Mouse (Mus musculus) limb, embryonic 13.5 days (tissue): ENCODE measurements around the gene Casq2. TPM values are rescaled to one million over a fixed set of nuclear protein-coding genes. Genes with fewer than 3 reads are reported as not detected.

Source experiments
- ATAC-seq: fragments of 200-750 bp; cut with Nextera tagmentation; 2 replicates; pipeline ENCODE4 v1.8.0; 2017; ENCODE audit warnings: low read depth, moderate number of reproducible peaks, moderate TSS enrichment; ENCODE audit not compliant: low FRiP score
- H3K27ac ChIP-seq: fragments of 300-500 bp; sonication (generic); 2 replicates; pipeline ENCODE4 v1.5.1; 2015; ENCODE audit warnings: inconsistent platforms, mild to moderate bottlenecking, moderate library complexity
- H3K27me3 ChIP-seq: fragments of 300-500 bp; sonication (generic); 2 replicates; pipeline ENCODE4 v1.6.1; 2015; ENCODE audit warnings: mild to moderate bottlenecking, inconsistent platforms
- H3K36me3 ChIP-seq: fragments of 300-500 bp; sonication (generic); 2 replicates; pipeline ENCODE4 v1.6.1; 2015; ENCODE audit warnings: inconsistent platforms, mild to moderate bottlenecking, moderate library complexity
- H3K4me1 ChIP-seq: fragments of 300-500 bp; sonication (generic); 2 replicates; pipeline ENCODE4 v1.6.1; 2015; ENCODE audit warnings: inconsistent platforms
- H3K4me2 ChIP-seq: fragments of 300-500 bp; sonication (generic); replicated peaks from 2 replicates; pipeline ENCODE4 v1.6.1; 2015; ENCODE audit warnings: inconsistent platforms, mild to moderate bottlenecking, moderate library complexity
- H3K4me3 ChIP-seq: fragments of 300-500 bp; sonication (generic); 2 replicates; pipeline ENCODE4 v1.5.1; 2015; ENCODE audit warnings: moderate library complexity, mild to moderate bottlenecking, inconsistent platforms
- H3K9ac ChIP-seq: fragments of 300-500 bp; sonication (generic); 2 replicates; pipeline ENCODE4 v1.6.1; 2015; ENCODE audit warnings: mild to moderate bottlenecking, inconsistent platforms
- H3K9me3 ChIP-seq: fragments of 300-500 bp; sonication (generic); 2 replicates; pipeline ENCODE4 v1.6.1; 2016; ENCODE audit warnings: inconsistent platforms
- WGBS: fragments of 180-500 bp; shearing (Covaris S2); methylation state at CpG from one replicate; pipeline ENCODE4 v1.1.7; 2015; 5-methylcytosine and 5-hydroxymethylcytosine counted together
- polyA plus RNA-seq: library from polyadenylated mRNA; unstranded; fragments of >200 nt; fragmentation: Nextera tagmentation; extraction: Ambion mirVana; gene quantifications from 2 replicates; pipeline ENCODE4 v1.2.1, GENCODE M21; 2015

Gene Casq2
- polyA plus RNA-seq, 1 experiment from 2014 or later, result 38.5 TPM

- 70% methylated on average over 2 of the region's 2 CpGs for WGBS
- Histone ChIP-seq H3K4me3 (no peak overlapping the region), H3K9ac (no peak overlapping the region), H3K27me3 (no peaks in the 10 kb centered on the region), H3K9me3 (no peaks in the 10 kb centered on the region), H3K4me1 (no peaks in the 10 kb centered on the region), H3K36me3 (no peaks in the 10 kb centered on the region), H3K4me2 (no peak overlapping the region), H3K27ac (no peak overlapping the region)
- no peak for ATAC-seq
These were observed 55.2 kb downstream of the Casq2 start for GRCm38 (mm10) chr3:102141451-102141850.

GRCm38 (mm10) chr3:102141893-102142292, 55.7 kb downstream of the Casq2 start:
- no peak overlapping the region for H3K4me3 ChIP-seq
- no peaks in the 10 kb centered on the region for H3K9me3 ChIP-seq
- H3K27me3 ChIP-seq, result no peaks in the 10 kb centered on the region
- no peak overlapping the region for H3K27ac ChIP-seq
- no peak overlapping the region for H3K9ac ChIP-seq
- ATAC-seq, result no peak
- 69% methylated on average over 6 of the region's 6 CpGs for WGBS
- H3K4me2 ChIP-seq, result no peak overlapping the region
- H3K36me3 ChIP-seq, result no peaks in the 10 kb centered on the region
- H3K4me1 ChIP-seq, result no peaks in the 10 kb centered on the region

- Histone ChIP-seq H3K4me1 (no peaks in the 10 kb centered on the region), H3K9me3 (no peaks in the 10 kb centered on the region), H3K4me3 (no peak overlapping the region), H3K4me2 (no peak overlapping the region), H3K27ac (no peak overlapping the region), H3K27me3 (no peaks in the 10 kb centered on the region), H3K9ac (no peak overlapping the region), H3K36me3 (no peaks in the 10 kb centered on the region)
- no peak for ATAC-seq
- 90% methylated on average over 4 of the region's 4 CpGs for WGBS
These were observed 56.7 kb downstream of the Casq2 start for GRCm38 (mm10) chr3:102142947-102143346.

- no peak for ATAC-seq
These were observed 57.3 kb downstream of the Casq2 start for GRCm38 (mm10) chr3:102143536-102143935.

GRCm38 (mm10) chr3:102144401-102144800, 58.2 kb downstream of the Casq2 start:
- H3K27ac ChIP-seq, result no peak overlapping the region
- WGBS, result 97% methylated on average over 4 of the region's 4 CpGs
- no peak overlapping the region for H3K9ac ChIP-seq
- ATAC-seq, result no peak
- peaks cover 3% of the 10 kb centered on the region for H3K4me1 ChIP-seq
- no peak overlapping the region for H3K4me3 ChIP-seq
- no peaks in the 10 kb centered on the region for H3K9me3 ChIP-seq
- no peaks in the 10 kb centered on the region for H3K36me3 ChIP-seq
- no peaks in the 10 kb centered on the region for H3K27me3 ChIP-seq
- H3K4me2 ChIP-seq, result no peak overlapping the region

More at GRCm38 (mm10) chr3:102143536-102143935, 57.3 kb downstream of the Casq2 start:
- Histone ChIP-seq H3K4me3 (no peak overlapping the region), H3K4me1 (no peaks in the 10 kb centered on the region), H3K9me3 (no peaks in the 10 kb centered on the region), H3K9ac (no peak overlapping the region), H3K27ac (no peak overlapping the region), H3K27me3 (no peaks in the 10 kb centered on the region), H3K36me3 (no peaks in the 10 kb centered on the region), H3K4me2 (no peak overlapping the region)
- 77% methylated on average over 3 of the region's 3 CpGs for WGBS

GRCm38 (mm10) chr3:102145645-102146386, 59.6 kb downstream of the Casq2 start:
- Histone ChIP-seq H3K27ac (no peak overlapping the region), H3K4me3 (no peak overlapping the region), H3K4me1 (peaks cover 10% of the 10 kb centered on the region), H3K9me3 (no peaks in the 10 kb centered on the region), H3K9ac (no peak overlapping the region), H3K4me2 (no peak overlapping the region), H3K36me3 (no peaks in the 10 kb centered on the region), H3K27me3 (no peaks in the 10 kb centered on the region)
- WGBS, result 38% methylated on average over 6 of the region's 6 CpGs
- no peak for ATAC-seq

- Histone ChIP-seq H3K27ac (no peak overlapping the region), H3K9ac (no peak overlapping the region), H3K4me3 (no peak overlapping the region), H3K4me1 (peaks cover 10% of the 10 kb centered on the region), H3K9me3 (no peaks in the 10 kb centered on the region), H3K27me3 (no peaks in the 10 kb centered on the region), H3K4me2 (no peak overlapping the region), H3K36me3 (no peaks in the 10 kb centered on the region)
- 69% methylated on average over 6 of the region's 6 CpGs for WGBS
- ATAC-seq, result no peak
These were observed 60.2 kb downstream of the Casq2 start for GRCm38 (mm10) chr3:102146428-102146827.

GRCm38 (mm10) chr3:102147189-102147588, 61.0 kb downstream of the Casq2 start:
- 83% methylated on average over 4 of the region's 4 CpGs for WGBS
- Histone ChIP-seq H3K4me1 (peaks cover 11% of the 10 kb centered on the region), H3K4me3 (no peak overlapping the region), H3K36me3 (no peaks in the 10 kb centered on the region), H3K27ac (no peak overlapping the region), H3K9ac (no peak overlapping the region), H3K9me3 (no peaks in the 10 kb centered on the region), H3K4me2 (no peak overlapping the region), H3K27me3 (no peaks in the 10 kb centered on the region)
- ATAC-seq, result no peak

- peak; percentile 51; the same call in 1 of the 2 replicates for ATAC-seq
These were observed 63.7 kb downstream of the Casq2 start for GRCm38 (mm10) chr3:102149941-102150340.

GRCm38 (mm10) chr3:102151850-102152249, 65.6 kb downstream of the Casq2 start:
- ATAC-seq, result no peak
- H3K9me3 ChIP-seq, result no peaks in the 10 kb centered on the region
- H3K9ac ChIP-seq, result no peak overlapping the region
- no peak overlapping the region for H3K4me2 ChIP-seq
- 0 out of 2 replicates have a peak, but pooled peaks cover 3% of the 10 kb centered on the region for H3K36me3 ChIP-seq
- 81% methylated on average over 4 of the region's 4 CpGs for WGBS
- H3K4me1 ChIP-seq, result peaks cover 28% of the 10 kb centered on the region
- no peak overlapping the region for H3K27ac ChIP-seq
- no peak overlapping the region for H3K4me3 ChIP-seq
- no peaks in the 10 kb centered on the region for H3K27me3 ChIP-seq

More at GRCm38 (mm10) chr3:102149941-102150340, 63.7 kb downstream of the Casq2 start:
- peaks cover 19% of the 10 kb centered on the region for H3K4me1 ChIP-seq
- H3K4me3 ChIP-seq, result no peak overlapping the region
- no peak overlapping the region for H3K27ac ChIP-seq
- 8% methylated on average over 7 of the region's 7 CpGs for WGBS
- no peaks in the 10 kb centered on the region for H3K27me3 ChIP-seq
- no peak overlapping the region for H3K9ac ChIP-seq
- no peaks in the 10 kb centered on the region for H3K9me3 ChIP-seq
- H3K4me2 ChIP-seq, result peak overlapping the region; percentile 22; the same call in 1 of the 2 replicates
- 0 out of 2 replicates have a peak, but pooled peaks cover 3% of the 10 kb centered on the region for H3K36me3 ChIP-seq

- ATAC-seq, result no peak
- Histone ChIP-seq H3K9me3 (no peaks in the 10 kb centered on the region), H3K27me3 (no peaks in the 10 kb centered on the region), H3K27ac (no peak overlapping the region), H3K9ac (no peak overlapping the region), H3K4me2 (0 out of 2 replicates have a peak overlapping the region, but pooled peaks have one; percentile 14), H3K4me1 (peaks cover 28% of the 10 kb centered on the region), H3K4me3 (no peak overlapping the region), H3K36me3 (peaks cover 8% of the 10 kb centered on the region)
- 39% methylated on average over 4 of the region's 4 CpGs for WGBS
These were observed 66.3 kb downstream of the Casq2 start for GRCm38 (mm10) chr3:102152471-102152870.

GRCm38 (mm10) chr3:102152872-102153271, 66.7 kb downstream of the Casq2 start:
- no peak overlapping the region for H3K27ac ChIP-seq

More at GRCm38 (mm10) chr3:102152872-102153271, 66.7 kb downstream of the Casq2 start:
- H3K4me2 ChIP-seq, result 0 out of 2 replicates have a peak overlapping the region, but pooled peaks have one; percentile 14
- 22% methylated on average over 4 of the region's 4 CpGs for WGBS
- no peaks in the 10 kb centered on the region for H3K9me3 ChIP-seq
- H3K36me3 ChIP-seq, result peaks cover 12% of the 10 kb centered on the region
- peaks cover 28% of the 10 kb centered on the region for H3K4me1 ChIP-seq
- H3K9ac ChIP-seq, result no peak overlapping the region
- H3K27me3 ChIP-seq, result no peaks in the 10 kb centered on the region
- no peak overlapping the region for H3K4me3 ChIP-seq
- no peak for ATAC-seq
